Mouse (Mus musculus) lung, adult 2 months (tissue): ENCODE results near the gene Runx2.

Experiments used
- CTCF ChIP-seq: fragments of 200-500 bp; IDR thresholded peaks from 2 replicates; pipeline ENCODE4 v1.5.1; 2011; ENCODE audit warnings: mild to moderate bottlenecking, low read length, control low read depth; ENCODE audit not compliant: insufficient read depth
- POLR2A ChIP-seq: fragments of 200-500 bp; IDR thresholded peaks from 2 replicates; pipeline ENCODE4 v1.6.1; 2011; ENCODE audit warnings: low read depth, mild to moderate bottlenecking, control low read depth, low read length, borderline replicate concordance; ENCODE audit errors: extremely low read depth

DNA sequence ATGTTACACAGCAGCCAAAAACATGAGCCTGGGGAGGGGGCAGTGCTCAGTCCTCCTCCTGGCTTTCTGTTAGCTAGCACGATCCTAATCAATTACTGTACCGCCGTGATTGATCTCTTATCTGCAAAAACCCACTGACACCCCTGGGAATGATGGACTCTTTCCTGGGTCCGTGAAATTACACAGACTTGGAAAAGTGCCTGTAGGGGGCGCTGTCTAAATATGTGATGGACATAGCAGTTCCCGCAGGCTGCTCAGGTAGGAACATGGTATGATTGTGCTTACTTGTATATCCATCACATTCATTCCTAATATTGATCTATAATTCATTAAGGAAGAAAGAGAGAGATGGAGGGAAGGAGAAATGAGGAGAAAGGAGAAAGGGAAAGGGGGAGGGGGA lies 284.6 kb downstream of the Runx2 start:
- TF ChIP-seq CTCF, result no peak
- no peak for TF ChIP-seq POLR2A
